Mouse (Mus musculus) kidney, embryonic 15.5 days (tissue): Measurements from ENCODE around the gene Rhox3a. TPM values are rescaled to one million over a fixed set of nuclear protein-coding genes. Genes with fewer than 3 reads are reported as not detected.
"Not testable (repeated sequence)": the region's sequence is repeated elsewhere in the genome, so short reads cannot be mapped to it uniquely, and the experiment has no call there.

Experiments
- ATAC-seq: fragments of 200-750 bp; cut with Nextera tagmentation; replicated peaks from 2 replicates; pipeline ENCODE4 v1.8.0; 2017; ENCODE audit warnings: moderate TSS enrichment; ENCODE audit not compliant: low FRiP score
- H3K27ac ChIP-seq: fragments of 300-500 bp; sonication (generic); 2 replicates; pipeline ENCODE4 v1.5.1; 2015; ENCODE audit warnings: mild to moderate bottlenecking, inconsistent platforms
- H3K27me3 ChIP-seq: fragments of 300-500 bp; sonication (generic); 2 replicates; pipeline ENCODE4 v1.6.1; 2015; ENCODE audit warnings: inconsistent platforms
- H3K36me3 ChIP-seq: fragments of 300-500 bp; sonication (generic); 2 replicates; pipeline ENCODE4 v1.6.1; 2015; ENCODE audit warnings: inconsistent platforms
- H3K4me1 ChIP-seq: fragments of 300-500 bp; sonication (generic); 2 replicates; pipeline ENCODE4 v1.6.1; 2015; ENCODE audit warnings: inconsistent platforms
- H3K4me2 ChIP-seq: fragments of 300-500 bp; sonication (generic); 2 replicates; pipeline ENCODE4 v1.6.1; 2015; ENCODE audit warnings: moderate library complexity, mild to moderate bottlenecking, inconsistent platforms
- H3K4me3 ChIP-seq: fragments of 300-500 bp; sonication (generic); replicated peaks from 2 replicates; pipeline ENCODE4 v1.5.1; 2015; ENCODE audit warnings: mild to moderate bottlenecking, inconsistent platforms
- H3K9ac ChIP-seq: fragments of 300-500 bp; sonication (generic); 2 replicates; pipeline ENCODE4 v1.6.1; 2015; ENCODE audit warnings: mild to moderate bottlenecking, inconsistent platforms
- H3K9me3 ChIP-seq: fragments of 300-500 bp; sonication (generic); replicated peaks from 2 replicates; pipeline ENCODE4 v1.6.1; 2016; ENCODE audit warnings: inconsistent platforms
- WGBS: fragments of 180-500 bp; shearing (Covaris S2); methylation state at CpG from one replicate; pipeline ENCODE4 v1.1.7; 2015; ENCODE audit warnings: mixed read lengths; 5-methylcytosine and 5-hydroxymethylcytosine counted together
- polyA plus RNA-seq: library from polyadenylated mRNA; unstranded; fragments of >200 nt; fragmentation: Nextera tagmentation; extraction: Ambion mirVana; gene quantifications from 2 replicates; pipeline ENCODE4 v1.2.1, GENCODE M21; 2015

Rhox3a gene
- not detected in 2 replicates for polyA plus RNA-seq

DNA sequence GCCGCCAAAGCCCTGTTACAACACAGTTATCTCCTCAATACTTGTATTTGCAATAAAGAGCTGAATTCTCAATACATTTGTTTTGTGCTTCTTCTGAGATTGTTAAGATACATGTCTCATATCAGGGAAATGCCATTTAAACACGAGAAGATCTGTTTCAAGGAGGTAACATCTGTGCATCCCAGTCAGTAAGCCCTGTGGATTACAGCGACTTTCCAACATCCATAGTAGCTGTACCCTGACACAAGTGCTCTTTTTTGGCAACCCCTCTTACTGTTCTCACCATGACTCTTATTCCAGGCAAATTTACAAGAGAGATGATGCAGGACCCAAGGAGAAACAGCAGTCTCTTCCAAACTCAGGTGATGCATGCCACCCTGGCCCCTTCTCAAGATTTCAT, at the start of gene Rhox3a:
TSS of gene Rhox3a (plus strand) at position 301 of the 400 bp plus-strand sequence.
- H3K9ac ChIP-seq, ATAC-seq, H3K4me3 ChIP-seq, H3K9me3 ChIP-seq, H3K4me2 ChIP-seq, H3K27ac ChIP-seq, H3K36me3 ChIP-seq, H3K27me3 ChIP-seq, H3K4me1 ChIP-seq: not testable (repeated sequence)
- WGBS: 100% methylated on average over 1 of the region's 3 CpGs

- Histone ChIP-seq H3K4me1 (no peaks in the 10 kb centered on the region), H3K27ac (no peak within 1 kb of the TSS), H3K4me2 (no peak within 1 kb of the TSS), H3K4me3 (no peak within 1 kb of the TSS), H3K9me3 (no peaks in the 10 kb centered on the region), H3K9ac (no peak within 1 kb of the TSS), H3K27me3 (no peaks in the 10 kb centered on the region), H3K36me3 (no peaks in the 10 kb centered on the region)
- no peak for ATAC-seq
- 89% methylated on average over 10 of the region's 10 CpGs for WGBS
Observed at GRCm38 (mm10) chrX:37210941-37211340, 38.8 kb upstream of the Rhox3a start, which contains the start of gene Gm9. Gm9 (minus strand) TSS chrX:37211041.

DNA sequence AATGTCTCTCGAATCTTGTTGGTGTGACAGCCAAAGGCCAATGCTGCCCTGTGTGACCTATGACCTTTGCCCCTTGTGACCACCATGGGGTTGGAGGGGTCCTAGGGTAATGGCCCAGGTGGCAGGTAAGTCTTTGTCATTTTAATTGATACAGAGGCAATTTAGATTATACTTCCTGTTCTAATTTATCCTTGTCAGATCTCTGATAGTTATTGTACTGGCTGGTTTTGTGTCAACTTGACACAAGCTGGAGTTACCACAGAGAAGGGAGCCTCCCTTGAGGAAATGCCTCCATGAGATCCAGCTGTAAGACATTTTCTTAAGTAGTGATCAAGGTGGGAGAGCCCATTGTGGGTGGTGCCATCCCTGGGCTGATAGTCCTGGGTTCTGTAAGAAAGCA, 27.6 kb upstream of the Rhox3a start, which contains the start of gene Rhox1:
TSS of gene Rhox1 (minus strand) at position 101 of the 400 bp plus-strand sequence.
- H3K27ac ChIP-seq, ATAC-seq, H3K9ac ChIP-seq, H3K9me3 ChIP-seq, H3K4me3 ChIP-seq, H3K27me3 ChIP-seq, H3K4me2 ChIP-seq, H3K36me3 ChIP-seq, H3K4me1 ChIP-seq: not testable (repeated sequence)
- WGBS: 70% methylated on average over 1 of the region's 1 CpGs

GRCm38 (mm10) chrX:37244676-37245075, 5.0 kb upstream of the Rhox3a start, which contains the start of gene Rhox2a:
Rhox2a (plus strand) TSS chrX:37244976.
- H3K4me2 ChIP-seq, H3K27ac ChIP-seq, ATAC-seq, H3K9me3 ChIP-seq, H3K9ac ChIP-seq, H3K4me1 ChIP-seq, H3K27me3 ChIP-seq, H3K36me3 ChIP-seq, H3K4me3 ChIP-seq: not testable (repeated sequence)
- 100% methylated on average over 2 of the region's 9 CpGs for WGBS

- WGBS: 95% methylated on average over 11 of the region's 19 CpGs
- not testable (repeated sequence) for ATAC-seq, H3K27me3 ChIP-seq, H3K4me1 ChIP-seq, H3K9me3 ChIP-seq, H3K9ac ChIP-seq, H3K27ac ChIP-seq, H3K36me3 ChIP-seq, H3K4me3 ChIP-seq, H3K4me2 ChIP-seq
Observed at GRCm38 (mm10) chrX:37265038-37265437, 15.3 kb downstream of the Rhox3a start, which contains the start of gene Rhox4a. Rhox4a (plus strand) TSS chrX:37265338.

Other genes with a start within 250 kb of the Rhox3a start
- gene Sowahd, start 201.1 kb upstream of the Rhox3a start, polyA plus RNA-seq: not detected in 2 replicates
- gene Rpl39, start 164.5 kb upstream of the Rhox3a start, polyA plus RNA-seq: 577 and 689 TPM in 2 replicates
- 23.9 and 24.5 TPM in 2 replicates for gene Upf3b, start 139.6 kb upstream of the Rhox3a start, polyA plus RNA-seq
- 16.0 and 17.5 TPM in 2 replicates for gene Nkap, start 123.1 kb upstream of the Rhox3a start, polyA plus RNA-seq
- gene Akap14, start 81.1 kb upstream of the Rhox3a start, polyA plus RNA-seq: 0.12 TPM in 1 of 2 replicates, not detected in the other
- 432 and 490 TPM in 2 replicates for gene Ndufa1, start 58.8 kb upstream of the Rhox3a start, polyA plus RNA-seq
- 8.9 TPM in 2 replicates for gene Rnf113a1, start 58.7 kb upstream of the Rhox3a start, polyA plus RNA-seq
- not detected in 2 replicates for gene Gm9, start 38.9 kb upstream of the Rhox3a start, polyA plus RNA-seq
- gene Rhox1, start 27.7 kb upstream of the Rhox3a start, polyA plus RNA-seq: not detected in 2 replicates
- gene Rhox2a, start 4.9 kb upstream of the Rhox3a start, polyA plus RNA-seq: not detected in 2 replicates
- not detected in 2 replicates for gene Rhox4a, start 15.4 kb downstream of the Rhox3a start, polyA plus RNA-seq
- gene Rhox3a2, start 130.1 kb downstream of the Rhox3a start, polyA plus RNA-seq: not detected in 2 replicates
- not detected in 2 replicates for gene Rhox4a2, start 140.9 kb downstream of the Rhox3a start, polyA plus RNA-seq
- not detected in 2 replicates for gene Rhox2b, start 162.1 kb downstream of the Rhox3a start, polyA plus RNA-seq
- gene Rhox4b, start 182.6 kb downstream of the Rhox3a start, polyA plus RNA-seq: not detected in 2 replicates
- gene Rhox2c, start 203.8 kb downstream of the Rhox3a start, polyA plus RNA-seq: not detected in 2 replicates
- gene Rhox3c, start 208.7 kb downstream of the Rhox3a start, polyA plus RNA-seq: not detected in 2 replicates
- not detected in 2 replicates for gene Rhox4c, start 230.4 kb downstream of the Rhox3a start, polyA plus RNA-seq
- not detected in 2 replicates for gene Rhox2d, start 243.5 kb downstream of the Rhox3a start, polyA plus RNA-seq